Mouse (Mus musculus) liver, embryonic 15.5 days (tissue): ENCODE data around the gene Nkd1. TPM values are rescaled to one million over a fixed set of nuclear protein-coding genes. Genes with fewer than 3 reads are reported as not detected.

ENCODE experiments used
- ATAC-seq: fragments of 200-750 bp; cut with Nextera tagmentation; 2 replicates; pipeline ENCODE4 v1.8.0; 2017; ENCODE audit warnings: moderate number of reproducible peaks, mild to moderate bottlenecking, moderate library complexity; ENCODE audit not compliant: insufficient read depth
- H3K27ac ChIP-seq: fragments of 300-500 bp; sonication (generic); replicated peaks from 2 replicates; pipeline ENCODE4 v1.5.1; 2015; ENCODE audit warnings: mild to moderate bottlenecking, inconsistent platforms
- H3K27me3 ChIP-seq: fragments of 300-500 bp; sonication (generic); 2 replicates; pipeline ENCODE4 v1.6.1; 2015; ENCODE audit warnings: mild to moderate bottlenecking, inconsistent platforms
- H3K36me3 ChIP-seq: fragments of 300-500 bp; sonication (generic); replicated peaks from 2 replicates; pipeline ENCODE4 v1.6.1; 2015; ENCODE audit warnings: moderate library complexity, mild to moderate bottlenecking, inconsistent platforms
- H3K4me1 ChIP-seq: fragments of 300-500 bp; sonication (generic); replicated peaks from 2 replicates; pipeline ENCODE4 v1.6.1; 2015; ENCODE audit warnings: inconsistent platforms
- H3K4me2 ChIP-seq: fragments of 300-500 bp; sonication (generic); 2 replicates; pipeline ENCODE4 v1.6.1; 2015; ENCODE audit warnings: moderate library complexity, mild to moderate bottlenecking, inconsistent platforms
- H3K4me3 ChIP-seq: fragments of 300-500 bp; sonication (generic); replicated peaks from 2 replicates; pipeline ENCODE4 v1.5.1; 2015; ENCODE audit warnings: mild to moderate bottlenecking, inconsistent platforms
- H3K9ac ChIP-seq: fragments of 300-500 bp; sonication (generic); 2 replicates; pipeline ENCODE4 v1.6.1; 2015; ENCODE audit warnings: moderate library complexity, mild to moderate bottlenecking, inconsistent platforms
- H3K9me3 ChIP-seq: fragments of 300-500 bp; sonication (generic); replicated peaks from 2 replicates; pipeline ENCODE4 v1.6.1; 2016; ENCODE audit warnings: inconsistent platforms
- WGBS: fragments of 180-500 bp; shearing (Covaris S2); methylation state at CpG from one replicate; pipeline ENCODE4 v1.1.7; 2015; ENCODE audit warnings: mixed read lengths; ENCODE audit not compliant: insufficient replicate concordance; 5-methylcytosine and 5-hydroxymethylcytosine counted together
- polyA plus RNA-seq: library from polyadenylated mRNA; unstranded; fragments of >200 nt; fragmentation: Nextera tagmentation; extraction: Ambion mirVana; gene quantifications from 2 replicates; pipeline ENCODE4 v1.2.1, GENCODE M21; 2015

Nkd1 gene
- polyA plus RNA-seq, 1 experiment from 2014 or later: 1.8 TPM

- no peak overlapping the region for H3K27ac ChIP-seq
- H3K4me2 ChIP-seq: no peak overlapping the region
- ATAC-seq: no peak
- no peaks in the 10 kb centered on the region for H3K9me3 ChIP-seq
- H3K4me3 ChIP-seq: no peak overlapping the region
- H3K27me3 ChIP-seq: no peaks in the 10 kb centered on the region
- no peaks in the 10 kb centered on the region for H3K4me1 ChIP-seq
- H3K9ac ChIP-seq: no peak overlapping the region
- WGBS: 63% methylated on average over 7 of the region's 7 CpGs
- no peaks in the 10 kb centered on the region for H3K36me3 ChIP-seq
Measured at GRCm38 (mm10) chr8:88599491-88599890, 78.3 kb downstream of the Nkd1 start.

- no peak overlapping the region for H3K27ac ChIP-seq
- 7% methylated on average over 10 of the region's 10 CpGs for WGBS
- no peak overlapping the region for H3K4me3 ChIP-seq
- H3K4me2 ChIP-seq: no peak overlapping the region
- ATAC-seq: no peak
- no peak overlapping the region for H3K9ac ChIP-seq
- no peaks in the 10 kb centered on the region for H3K36me3 ChIP-seq
- H3K9me3 ChIP-seq: no peaks in the 10 kb centered on the region
- H3K4me1 ChIP-seq: no peaks in the 10 kb centered on the region
- H3K27me3 ChIP-seq: no peaks in the 10 kb centered on the region
Measured at GRCm38 (mm10) chr8:88603446-88603989, 82.4 kb downstream of the Nkd1 start.

GRCm38 (mm10) chr8:88604065-88605038 is 83.2 kb downstream of the Nkd1 start:
- H3K27ac ChIP-seq: no peak overlapping the region
- WGBS: 16% methylated on average over 20 of the region's 20 CpGs
- no peak for ATAC-seq
- no peaks in the 10 kb centered on the region for H3K4me1 ChIP-seq
- H3K9me3 ChIP-seq: no peaks in the 10 kb centered on the region
- H3K4me3 ChIP-seq: no peak overlapping the region
- no peak overlapping the region for H3K9ac ChIP-seq
- no peaks in the 10 kb centered on the region for H3K27me3 ChIP-seq
- H3K36me3 ChIP-seq: no peaks in the 10 kb centered on the region
- no peak overlapping the region for H3K4me2 ChIP-seq

- H3K36me3 ChIP-seq: no peaks in the 10 kb centered on the region
- no peak for ATAC-seq
- no peaks in the 10 kb centered on the region for H3K27me3 ChIP-seq
- H3K4me1 ChIP-seq: no peaks in the 10 kb centered on the region
- H3K9ac ChIP-seq: no peak overlapping the region
- WGBS: 46% methylated on average over 13 of the region's 13 CpGs
- no peaks in the 10 kb centered on the region for H3K9me3 ChIP-seq
- H3K27ac ChIP-seq: no peak overlapping the region
- no peak overlapping the region for H3K4me3 ChIP-seq
- H3K4me2 ChIP-seq: no peak overlapping the region
Measured at GRCm38 (mm10) chr8:88605361-88606040, 84.3 kb downstream of the Nkd1 start.

- H3K9ac ChIP-seq: no peak overlapping the region
- WGBS: 65% methylated on average over 8 of the region's 8 CpGs
- no peak overlapping the region for H3K4me3 ChIP-seq
- H3K4me1 ChIP-seq: no peaks in the 10 kb centered on the region
- no peaks in the 10 kb centered on the region for H3K9me3 ChIP-seq
- H3K27ac ChIP-seq: no peak overlapping the region
- H3K4me2 ChIP-seq: no peak overlapping the region
- no peaks in the 10 kb centered on the region for H3K27me3 ChIP-seq
- ATAC-seq: no peak
- no peaks in the 10 kb centered on the region for H3K36me3 ChIP-seq
Measured at GRCm38 (mm10) chr8:88609036-88609435, 87.9 kb downstream of the Nkd1 start.

- Histone ChIP-seq H3K36me3 (no peaks in the 10 kb centered on the region), H3K27me3 (no peaks in the 10 kb centered on the region), H3K9ac (no peak overlapping the region), H3K4me1 (no peaks in the 10 kb centered on the region), H3K4me3 (no peak overlapping the region), H3K4me2 (no peak overlapping the region), H3K27ac (no peak overlapping the region), H3K9me3 (no peaks in the 10 kb centered on the region)
- WGBS: 41% methylated on average over 6 of the region's 6 CpGs
- no peak for ATAC-seq
Measured at GRCm38 (mm10) chr8:88610271-88610670, 89.1 kb downstream of the Nkd1 start.

- Histone ChIP-seq H3K4me2 (no peak overlapping the region), H3K4me3 (no peak overlapping the region), H3K4me1 (no peaks in the 10 kb centered on the region), H3K27ac (no peak overlapping the region), H3K9ac (no peak overlapping the region), H3K9me3 (no peaks in the 10 kb centered on the region), H3K36me3 (no peaks in the 10 kb centered on the region), H3K27me3 (peaks cover 6% of the 10 kb centered on the region; the same call in 1 of the 2 replicates)
- ATAC-seq: no peak
- WGBS: 56% methylated on average over 5 of the region's 5 CpGs
Measured at GRCm38 (mm10) chr8:88614981-88615380, 93.8 kb downstream of the Nkd1 start.

GRCm38 (mm10) chr8:88618612-88619011 is 97.5 kb downstream of the Nkd1 start:
- 28% methylated on average over 5 of the region's 5 CpGs for WGBS
- H3K9me3 ChIP-seq: no peaks in the 10 kb centered on the region
- H3K9ac ChIP-seq: no peak overlapping the region
- no peak overlapping the region for H3K4me3 ChIP-seq
- no peak overlapping the region for H3K4me2 ChIP-seq
- no peak for ATAC-seq
- H3K27ac ChIP-seq: no peak overlapping the region
- H3K27me3 ChIP-seq: peaks cover 12% of the 10 kb centered on the region; the same call in 1 of the 2 replicates
- no peaks in the 10 kb centered on the region for H3K36me3 ChIP-seq
- no peaks in the 10 kb centered on the region for H3K4me1 ChIP-seq

GRCm38 (mm10) chr8:88619513-88619912 is 98.4 kb downstream of the Nkd1 start:
- ATAC-seq: no peak
- WGBS: 36% methylated on average over 3 of the region's 3 CpGs
- H3K27ac ChIP-seq: no peak overlapping the region
- no peaks in the 10 kb centered on the region for H3K4me1 ChIP-seq
- H3K9me3 ChIP-seq: no peaks in the 10 kb centered on the region
- H3K36me3 ChIP-seq: no peaks in the 10 kb centered on the region
- no peak overlapping the region for H3K4me2 ChIP-seq
- no peak overlapping the region for H3K4me3 ChIP-seq
- no peak overlapping the region for H3K9ac ChIP-seq
- peaks cover 12% of the 10 kb centered on the region; the same call in 1 of the 2 replicates for H3K27me3 ChIP-seq

GRCm38 (mm10) chr8:88620931-88621330 is 99.8 kb downstream of the Nkd1 start:
- Histone ChIP-seq H3K27me3 (peaks cover 16% of the 10 kb centered on the region; the same call in 1 of the 2 replicates), H3K9ac (no peak overlapping the region), H3K9me3 (no peaks in the 10 kb centered on the region), H3K36me3 (no peaks in the 10 kb centered on the region), H3K4me2 (no peak overlapping the region), H3K4me3 (no peak overlapping the region), H3K4me1 (no peaks in the 10 kb centered on the region), H3K27ac (no peak overlapping the region)
- 55% methylated on average over 5 of the region's 5 CpGs for WGBS
- ATAC-seq: no peak

GRCm38 (mm10) chr8:88621408-88621807 is 100.3 kb downstream of the Nkd1 start:
- H3K4me2 ChIP-seq: no peak overlapping the region
- H3K27ac ChIP-seq: no peak overlapping the region
- ATAC-seq: no peak
- no peaks in the 10 kb centered on the region for H3K4me1 ChIP-seq
- peaks cover 20% of the 10 kb centered on the region for H3K27me3 ChIP-seq
- no peaks in the 10 kb centered on the region for H3K9me3 ChIP-seq
- H3K4me3 ChIP-seq: no peak overlapping the region
- 2% methylated on average over 8 of the region's 8 CpGs for WGBS
- no peak overlapping the region for H3K9ac ChIP-seq
- no peaks in the 10 kb centered on the region for H3K36me3 ChIP-seq
